In the genomic region with DNA sequence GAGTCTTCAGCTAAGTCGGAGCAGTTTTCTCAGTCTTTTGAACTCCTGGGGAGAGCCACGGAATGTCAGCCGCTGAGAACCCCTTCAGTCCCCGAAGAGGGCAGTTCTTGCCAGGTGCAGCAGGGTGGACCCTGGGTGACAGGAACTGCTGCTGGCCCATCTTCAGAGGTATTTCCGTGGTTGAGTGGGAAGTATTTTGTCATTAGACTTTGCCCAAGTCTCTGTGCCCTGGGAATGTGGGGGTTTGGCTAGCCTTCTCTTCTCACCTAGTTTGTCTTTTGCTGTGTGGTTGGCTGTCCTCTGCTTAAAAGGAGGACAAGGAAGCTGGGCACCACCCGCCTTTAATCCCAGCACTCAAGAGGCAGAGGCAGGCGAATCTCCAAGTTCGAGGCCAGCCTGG, we compare ENCODE assay signal across 9 mouse cellular contexts. TPM values are rescaled to one million over a fixed set of nuclear protein-coding genes. Genes with fewer than 3 reads are reported as not detected.
DNase-seq lines count a peak whose midpoint lies in the region; ATAC-seq and TF ChIP-seq lines count a peak whose summit lies in the region.
"Had no signal": no experiment of that assay in that cellular context is flagged by ENCODE, and none has a peak within 500 bp of the region (broad histone marks: within the 10 kb centered on the region; RNA-seq: fewer than 3 reads in every experiment).

No protein-coding gene starts in this region.

- WGBS in cerebellum, adult 2 months, result 15% methylated on average over 8 of the region's 8 CpGs
- WGBS in liver, embryonic 11.5 days, result 19% methylated on average over 8 of the region's 8 CpGs

- H3K4me1 ChIP-seq in cerebellum, adult 2 months (ENCODE audit: control insufficient read depth, insufficient read depth, low read length), result peaks cover 8% of the 10 kb centered on the region
- peaks cover 11% of the 10 kb centered on the region; the same call in 1 of the 2 replicates for H3K4me1 ChIP-seq in liver, embryonic 11.5 days (replicated peaks; ENCODE audit: control insufficient read depth, insufficient read depth, low read length)

- no peaks in the 10 kb centered on the region for H3K36me3 ChIP-seq in liver, embryonic 11.5 days (ENCODE audit: control insufficient read depth, insufficient read depth, low read length)

- peak overlapping the region; percentile 84 for H3K4me3 ChIP-seq in cerebellum, adult 2 months (replicated peaks; ENCODE audit: insufficient read depth, low read depth, low read length)
- H3K4me3 ChIP-seq in liver, embryonic 11.5 days (ENCODE audit: low read depth, low read length), result peak overlapping the region; percentile 64

- no peak overlapping the region for H3K27ac ChIP-seq in cerebellum, adult 2 months (ENCODE audit: insufficient read depth, low read length)
- no peak overlapping the region for H3K27ac ChIP-seq in liver, embryonic 11.5 days (ENCODE audit: low read depth, low read length)

- no peak for ATAC-seq in liver, embryonic 11.5 days (replicated peaks; ENCODE audit: low FRiP score)
- ATAC-seq in inflammation-experienced regulatory T-cells, adult 6 months, result no peak

- no peak for DNase-seq in cerebellum, adult 2 months
- DNase-seq in cerebellum, adult 11 months, result no peak
- peak; percentile 19 for DNase-seq in thymus, postnatal 0 days (ENCODE audit: low spot score)
- no peak for DNase-seq in thymus, postnatal 25 days
- DNase-seq in liver, embryonic 11.5 days (ENCODE audit: low spot score), result no peak
- DNase-seq in ovary, postnatal 14 days (ENCODE audit: low spot score), result no peak
- DNase-seq in layer of hippocampus, adult 8-10 months (ENCODE audit: low spot score in 2 of 2), result no peak
- DNase-seq: right cerebral cortex, postnatal 4 days had no signal

- TF ChIP-seq CTCF in cerebellum, adult 2 months (IDR thresholded peaks at IDR 0.05; ENCODE audit: borderline replicate concordance, insufficient read depth, low read depth, low read length), result no peak

- H3K27me3 ChIP-seq in cerebellum, adult 2 months (ENCODE audit: control insufficient read depth, insufficient read depth, low read length), result no peaks in the 10 kb centered on the region
- H3K27me3 ChIP-seq in liver, embryonic 11.5 days (replicated peaks; ENCODE audit: control insufficient read depth, insufficient read depth, low read length), result peaks cover 16% of the 10 kb centered on the region

- H3K9ac ChIP-seq in liver, embryonic 11.5 days (ENCODE audit: low read depth, low read length), result peak overlapping the region; percentile 52; the same call in 1 of the 2 replicates

- no peaks in the 10 kb centered on the region for H3K9me3 ChIP-seq in liver, embryonic 11.5 days (ENCODE audit: control insufficient read depth, low read length)

- TF ChIP-seq POLR2A in cerebellum, adult 2 months (IDR thresholded peaks at IDR 0.05; ENCODE audit: borderline replicate concordance, insufficient read depth, low read length), result no peak

- peak overlapping the region; percentile 99 for H3K4me2 ChIP-seq in liver, embryonic 11.5 days

RNA-seq across cellular contexts. Expression of a gene that starts 0.9 kb away (rescaled TPM):
- polyA plus RNA-seq in cerebellum, adult 2 months (2012; rRNA removed), result 6.5 and 7.6 TPM in 2 replicates
- polyA plus RNA-seq in thymus, postnatal 0 days (2015; fragmentation: Nextera tagmentation; extraction: Ambion mirVana), result 4.8 and 4.9 TPM in 2 replicates
- polyA plus RNA-seq in liver, embryonic 11.5 days (2014; fragmentation: Nextera tagmentation; extraction: Ambion mirVana), result 2.2 and 2.5 TPM in 2 replicates
- polyA plus RNA-seq in inflammation-experienced regulatory T-cells, adult 6 months (2017; shearing (Covaris generic)), result under 1 TPM in 2 of 3 experiments, not detected in 1; 0.33 to 0.50 TPM
- total RNA-seq in layer of hippocampus, adult 8-10 months (2022), result 10 to 100 TPM; 10.9 to 17.6 (median 14.0) TPM

RNA-seq across cellular contexts. Expression of a gene that starts 7.2 kb away (rescaled TPM):
- polyA plus RNA-seq in cerebellum, adult 2 months (2012; rRNA removed), result 11.0 and 14.7 TPM in 2 replicates
- 1.0 and 1.2 TPM in 2 replicates for polyA plus RNA-seq in thymus, postnatal 0 days (2015; fragmentation: Nextera tagmentation; extraction: Ambion mirVana)
- 0.23 and 0.34 TPM in 2 replicates for polyA plus RNA-seq in liver, embryonic 11.5 days (2014; fragmentation: Nextera tagmentation; extraction: Ambion mirVana)
- not detected for polyA plus RNA-seq in inflammation-experienced regulatory T-cells, adult 6 months (2017; shearing (Covaris generic))
- 10 to 100 TPM in 2 of 4 experiments, 1 to 10 TPM in 2; 4.7 to 11.9 (median 8.2) TPM for total RNA-seq in layer of hippocampus, adult 8-10 months (2022)

RNA-seq across cellular contexts. Expression of a gene that starts 19.6 kb away (rescaled TPM):
- polyA plus RNA-seq in cerebellum, adult 2 months (2012; rRNA removed), result 9.3 and 9.8 TPM in 2 replicates
- polyA plus RNA-seq in thymus, postnatal 0 days (2015; fragmentation: Nextera tagmentation; extraction: Ambion mirVana), result 147 and 151 TPM in 2 replicates
- polyA plus RNA-seq in liver, embryonic 11.5 days (2014; fragmentation: Nextera tagmentation; extraction: Ambion mirVana), result 111 and 125 TPM in 2 replicates
- polyA plus RNA-seq in inflammation-experienced regulatory T-cells, adult 6 months (2017; shearing (Covaris generic)), result 10 to 100 TPM; 67.6 to 86.3 (median 83.9) TPM
- total RNA-seq in layer of hippocampus, adult 8-10 months (2022), result 10 to 100 TPM; 10.1 to 12.0 (median 11.1) TPM

RNA-seq across cellular contexts. Expression of a gene that starts 49.2 kb away (rescaled TPM):
- polyA plus RNA-seq in cerebellum, adult 2 months (2012; rRNA removed), result 6.7 and 7.8 TPM in 2 replicates
- 46.2 and 49.3 TPM in 2 replicates for polyA plus RNA-seq in thymus, postnatal 0 days (2015; fragmentation: Nextera tagmentation; extraction: Ambion mirVana)
- 6.3 and 7.4 TPM in 2 replicates for polyA plus RNA-seq in liver, embryonic 11.5 days (2014; fragmentation: Nextera tagmentation; extraction: Ambion mirVana)
- 1 to 10 TPM in 2 of 3 experiments, not detected in 1; 1.6 to 6.0 TPM for polyA plus RNA-seq in inflammation-experienced regulatory T-cells, adult 6 months (2017; shearing (Covaris generic))
- total RNA-seq in layer of hippocampus, adult 8-10 months (2022), result 10 to 100 TPM in 2 of 4 experiments, 1 to 10 TPM in 2; 7.3 to 36.6 (median 21.0) TPM

RNA-seq across cellular contexts. Expression of a gene that starts 58.4 kb away (rescaled TPM):
- polyA plus RNA-seq in cerebellum, adult 2 months (2012; rRNA removed), result 0.05 and 0.08 TPM in 2 replicates
- polyA plus RNA-seq in thymus, postnatal 0 days (2015; fragmentation: Nextera tagmentation; extraction: Ambion mirVana), result 26.6 and 28.5 TPM in 2 replicates
- 0.53 and 0.62 TPM in 2 replicates for polyA plus RNA-seq in liver, embryonic 11.5 days (2014; fragmentation: Nextera tagmentation; extraction: Ambion mirVana)
- 10 to 100 TPM; 71.4 to 79.0 (median 77.8) TPM for polyA plus RNA-seq in inflammation-experienced regulatory T-cells, adult 6 months (2017; shearing (Covaris generic))
- not detected for total RNA-seq in layer of hippocampus, adult 8-10 months (2022)
